Mouse (Mus musculus): ENCODE measurements at regions not wholly inside any gene's neighbourhood (a gene's known extent, or its start where the extent isn't known, plus 50 kb on each side); places are given as distances from the start of the nearest gene placed in this dataset.

- in situ Hi-C loops (cut with MboI; ENCODE audit: unreplicated experiment in 2 of 2) = no loop called here
Measured at GRCm38 (mm10) chr4:71663397-71663796, 94.4 kb downstream of the Gm11232 start.

GRCm38 (mm10) chr4:71640521-71640920 lies 117.2 kb downstream of the Gm11232 start:
- in situ Hi-C loops (cut with MboI; ENCODE audit: unreplicated experiment in 2 of 2) = no loop called here

- in situ Hi-C loops (cut with MboI; ENCODE audit: unreplicated experiment in 2 of 2) = no loop called here
Measured at GRCm38 (mm10) chr4:71627088-71627487, 130.7 kb downstream of the Gm11232 start.

- in situ Hi-C loops (cut with MboI; ENCODE audit: unreplicated experiment in 2 of 2) = no loop called here
Measured at GRCm38 (mm10) chr4:71626626-71627025, 131.1 kb downstream of the Gm11232 start.

GRCm38 (mm10) chr4:71624771-71625170 lies 133.0 kb downstream of the Gm11232 start:
- in situ Hi-C loops (cut with MboI; ENCODE audit: unreplicated experiment in 2 of 2) = no loop called here

GRCm38 (mm10) chr4:71613720-71614119 lies 144.0 kb downstream of the Gm11232 start:
- in situ Hi-C loops (cut with MboI; ENCODE audit: unreplicated experiment in 2 of 2) = no loop called here

GRCm38 (mm10) chr4:71585880-71586279 lies 171.9 kb downstream of the Gm11232 start:
- in situ Hi-C loops (cut with MboI; ENCODE audit: unreplicated experiment in 2 of 2) = no loop called here

- in situ Hi-C loops (cut with MboI; ENCODE audit: unreplicated experiment in 2 of 2) = no loop called here
Measured at GRCm38 (mm10) chr4:71560656-71561055, 197.1 kb downstream of the Gm11232 start.

GRCm38 (mm10) chr4:71539200-71539599 lies 218.6 kb downstream of the Gm11232 start:
- in situ Hi-C loops (cut with MboI; ENCODE audit: unreplicated experiment in 2 of 2) = no loop called here

- in situ Hi-C loops (cut with MboI; ENCODE audit: unreplicated experiment in 2 of 2) = no loop called here
Measured at GRCm38 (mm10) chr4:71537971-71538370, 219.8 kb downstream of the Gm11232 start.

- in situ Hi-C loops (cut with MboI; ENCODE audit: unreplicated experiment in 2 of 2) = no loop called here
Measured at GRCm38 (mm10) chr4:71524255-71524970, 233.4 kb downstream of the Gm11232 start.

GRCm38 (mm10) chr4:71520751-71521150 lies 237.0 kb downstream of the Gm11232 start:
- in situ Hi-C loops (cut with MboI; ENCODE audit: unreplicated experiment in 2 of 2) = no loop called here

GRCm38 (mm10) chr4:71517921-71518404 lies 239.8 kb downstream of the Gm11232 start:
- in situ Hi-C loops (cut with MboI; ENCODE audit: unreplicated experiment in 2 of 2) = no loop called here

GRCm38 (mm10) chr4:71506911-71507310 lies 250.9 kb downstream of the Gm11232 start:
- in situ Hi-C loops (cut with MboI; ENCODE audit: unreplicated experiment in 2 of 2) = no loop called here

GRCm38 (mm10) chr4:71489788-71490187 lies 268.0 kb downstream of the Gm11232 start:
- in situ Hi-C loops (cut with MboI; ENCODE audit: unreplicated experiment in 2 of 2) = loop anchor here in 1 of 2 experiments (25.0 kb wide), 1 partner anchor 698 kb away; no protein-coding TSS in a partner anchor

- in situ Hi-C loops (cut with MboI; ENCODE audit: unreplicated experiment in 2 of 2) = loop anchor here in 1 of 2 experiments (25.0 kb wide), 1 partner anchor 699 kb away; no protein-coding TSS in a partner anchor
Measured at GRCm38 (mm10) chr4:71488663-71489161, 269.1 kb downstream of the Gm11232 start.

- in situ Hi-C loops (cut with MboI; ENCODE audit: unreplicated experiment in 2 of 2) = loop anchor here in 1 of 2 experiments (25.0 kb wide), 1 partner anchor 699 kb away; no protein-coding TSS in a partner anchor
Measured at GRCm38 (mm10) chr4:71488059-71488458, 269.7 kb downstream of the Gm11232 start.

- in situ Hi-C loops (cut with MboI; ENCODE audit: unreplicated experiment in 2 of 2) = loop anchor here in 1 of 2 experiments (25.0 kb wide), 1 partner anchor 706 kb away; no protein-coding TSS in a partner anchor
Measured at GRCm38 (mm10) chr4:71480960-71481359, 276.8 kb downstream of the Gm11232 start.

GRCm38 (mm10) chr4:71470580-71470979 lies 287.2 kb downstream of the Gm11232 start:
- in situ Hi-C loops (cut with MboI; ENCODE audit: unreplicated experiment in 2 of 2) = no loop called here

GRCm38 (mm10) chr4:71454811-71455210 lies 303.0 kb downstream of the Gm11232 start:
- in situ Hi-C loops (cut with MboI; ENCODE audit: unreplicated experiment in 2 of 2) = no loop called here

- in situ Hi-C loops (cut with MboI; ENCODE audit: unreplicated experiment in 2 of 2) = no loop called here
Measured at GRCm38 (mm10) chr4:71453499-71453898, 304.3 kb downstream of the Gm11232 start.

GRCm38 (mm10) chr4:71446461-71446860 lies 311.3 kb downstream of the Gm11232 start:
- in situ Hi-C loops (cut with MboI; ENCODE audit: unreplicated experiment in 2 of 2) = no loop called here

Data from v-Abl transformed pro-B cells (cell line).